Mouse (Mus musculus) hindbrain, embryonic 11.5 days (tissue): ENCODE data around the gene Ints4. TPM values are rescaled to one million over a fixed set of nuclear protein-coding genes. Genes with fewer than 3 reads are reported as not detected.
"Not testable (repeated sequence)": the region's sequence is repeated elsewhere in the genome, so short reads cannot be mapped to it uniquely, and the experiment has no call there.

Source experiments
- ATAC-seq: fragments of 200-750 bp; cut with Nextera tagmentation; 2 replicates; pipeline ENCODE4 v1.8.0; 2017; ENCODE audit warnings: mild to moderate bottlenecking, moderate TSS enrichment, moderate library complexity; ENCODE audit not compliant: low FRiP score
- DNase-seq: peaks from one replicate; pipeline ENCODE4 v3.0.0-alpha.2; 2015; ENCODE audit warnings: low spot score
- H3K27ac ChIP-seq: fragments of 300-500 bp; sonication (generic); 2 replicates; pipeline ENCODE4 v1.5.1; 2014; ENCODE audit warnings: mild to moderate bottlenecking, low read depth, low read length
- H3K27me3 ChIP-seq: fragments of 300-500 bp; sonication (generic); 2 replicates; pipeline ENCODE4 v1.6.1; 2014; ENCODE audit warnings: mild to moderate bottlenecking, low read length, moderate library complexity, mixed read lengths; ENCODE audit not compliant: control insufficient read depth, insufficient read depth
- H3K36me3 ChIP-seq: fragments of 300-500 bp; sonication (generic); 2 replicates; pipeline ENCODE4 v1.6.1; 2014; ENCODE audit warnings: mild to moderate bottlenecking, low read length, moderate library complexity, mixed read lengths; ENCODE audit not compliant: control insufficient read depth, insufficient read depth
- H3K4me1 ChIP-seq: fragments of 300-500 bp; sonication (generic); replicated peaks from 2 replicates; pipeline ENCODE4 v1.6.1; 2014; ENCODE audit warnings: low read length, mixed read lengths; ENCODE audit not compliant: control insufficient read depth, insufficient read depth
- H3K4me2 ChIP-seq: fragments of 300-500 bp; sonication (generic); replicated peaks from 2 replicates; pipeline ENCODE4 v1.6.1; 2014; ENCODE audit warnings: mild to moderate bottlenecking, low read depth, low read length
- H3K4me3 ChIP-seq: fragments of 300-500 bp; sonication (generic); 2 replicates; pipeline ENCODE4 v1.5.1; 2014; ENCODE audit warnings: low read depth, low read length
- H3K9ac ChIP-seq: fragments of 300-500 bp; sonication (generic); 2 replicates; pipeline ENCODE4 v1.6.1; 2014; ENCODE audit warnings: low read depth, low read length
- H3K9me3 ChIP-seq: fragments of 300-500 bp; sonication (generic); 2 replicates; pipeline ENCODE4 v1.6.1; 2016; ENCODE audit warnings: low read length; ENCODE audit not compliant: control insufficient read depth
- WGBS: fragments of 180-500 bp; shearing (Covaris S2); extraction: QIAGEN DNeasy Blood & Tissue Kit; methylation state at CpG from one replicate; pipeline ENCODE4 v1.1.7; 2014; 5-methylcytosine and 5-hydroxymethylcytosine counted together
- polyA plus RNA-seq: library from polyadenylated mRNA; unstranded; fragments of >200 nt; fragmentation: Nextera tagmentation; extraction: Ambion mirVana; gene quantifications from 2 replicates; pipeline ENCODE4 v1.2.1, GENCODE M21; 2014

The Ints4 gene
- polyA plus RNA-seq = 64.8 and 66.3 TPM in 2 replicates

GRCm38 (mm10) chr7:97480821-97481339, at the start of gene Ints4:
TSS of gene Ints4 (plus strand) at chr7:97480956.
- 0 out of 2 replicates have a peak within 1 kb of the TSS, but pooled peaks have one; percentile 39 for H3K27ac ChIP-seq
- peak within 1 kb of the TSS; percentile 79 for H3K9ac ChIP-seq
- H3K4me1 ChIP-seq = no peaks in the 10 kb centered on the region
- no peaks in the 10 kb centered on the region for H3K27me3 ChIP-seq
- H3K4me2 ChIP-seq = peak within 1 kb of the TSS; percentile 79
- under 1% methylated on average over 24 of the region's 24 CpGs for WGBS
- H3K36me3 ChIP-seq = no peaks in the 10 kb centered on the region
- H3K4me3 ChIP-seq = peak within 1 kb of the TSS; percentile 77
- no peaks in the 10 kb centered on the region for H3K9me3 ChIP-seq
- DNase-seq (peak; percentile 88), ATAC-seq (peak; percentile 100)

GRCm38 (mm10) chr7:97433517-97433916, 47.2 kb upstream of the Ints4 start:
- not testable (repeated sequence) for H3K27me3 ChIP-seq, H3K36me3 ChIP-seq, H3K27ac ChIP-seq, ATAC-seq, H3K9me3 ChIP-seq, H3K4me2 ChIP-seq, H3K4me1 ChIP-seq, DNase-seq, H3K9ac ChIP-seq, H3K4me3 ChIP-seq
- WGBS = 84% methylated on average over 3 of the region's 3 CpGs

GRCm38 (mm10) chr7:97434517-97434916, 46.2 kb upstream of the Ints4 start:
- Histone ChIP-seq H3K4me3 (no peak overlapping the region), H3K4me2 (no peak overlapping the region)
- ATAC-seq = no peak

GRCm38 (mm10) chr7:97438986-97439385, 41.8 kb upstream of the Ints4 start:
- H3K4me1 ChIP-seq = no peaks in the 10 kb centered on the region
- H3K36me3 ChIP-seq = no peaks in the 10 kb centered on the region
- H3K27me3 ChIP-seq = no peaks in the 10 kb centered on the region
- H3K4me2 ChIP-seq = no peak overlapping the region
- DNase-seq (no peak), ATAC-seq (no peak)
- H3K4me3 ChIP-seq = no peak overlapping the region
- H3K27ac ChIP-seq = no peak overlapping the region
- H3K9me3 ChIP-seq = no peaks in the 10 kb centered on the region
- no peak overlapping the region for H3K9ac ChIP-seq

More at GRCm38 (mm10) chr7:97434517-97434916, 46.2 kb upstream of the Ints4 start:
- DNase-seq = no peak
- no peaks in the 10 kb centered on the region; the same call in 1 of the 2 replicates for H3K4me1 ChIP-seq
- 87% methylated on average over 10 of the region's 10 CpGs for WGBS
- no peak overlapping the region for H3K27ac ChIP-seq
- no peaks in the 10 kb centered on the region for H3K9me3 ChIP-seq
- H3K27me3 ChIP-seq = no peaks in the 10 kb centered on the region
- H3K9ac ChIP-seq = no peak overlapping the region
- no peaks in the 10 kb centered on the region for H3K36me3 ChIP-seq

GRCm38 (mm10) chr7:97446171-97446925, 34.4 kb upstream of the Ints4 start:
- no peak overlapping the region for H3K4me2 ChIP-seq
- ATAC-seq = peak; percentile 63
- H3K27me3 ChIP-seq = no peaks in the 10 kb centered on the region
- no peaks in the 10 kb centered on the region for H3K4me1 ChIP-seq
- DNase-seq = peak; percentile 18
- H3K4me3 ChIP-seq = no peak overlapping the region
- H3K9ac ChIP-seq = no peak overlapping the region
- no peak overlapping the region for H3K27ac ChIP-seq
- no peaks in the 10 kb centered on the region for H3K36me3 ChIP-seq
- no peaks in the 10 kb centered on the region for H3K9me3 ChIP-seq
- 56% methylated on average over 6 of the region's 6 CpGs for WGBS

- no peak overlapping the region for H3K27ac ChIP-seq
- H3K27me3 ChIP-seq = no peaks in the 10 kb centered on the region
- H3K9ac ChIP-seq = no peak overlapping the region
- H3K4me1 ChIP-seq = no peaks in the 10 kb centered on the region
- H3K9me3 ChIP-seq = no peaks in the 10 kb centered on the region
- no peak overlapping the region for H3K4me3 ChIP-seq
- no peaks in the 10 kb centered on the region for H3K36me3 ChIP-seq
- ATAC-seq (0 out of 2 replicates have a peak, but pooled peaks have one; percentile 57), DNase-seq (no peak)
- H3K4me2 ChIP-seq = no peak overlapping the region
- 65% methylated on average over 6 of the region's 6 CpGs for WGBS
These were observed 33.7 kb upstream of the Ints4 start for GRCm38 (mm10) chr7:97447050-97447531.

GRCm38 (mm10) chr7:97451023-97451422, 29.7 kb upstream of the Ints4 start, which contains the start of gene Kctd14:
TSS of gene Kctd14 (plus strand) at chr7:97451323.
- not testable (repeated sequence) for H3K27ac ChIP-seq, H3K27me3 ChIP-seq, H3K4me1 ChIP-seq, ATAC-seq, H3K36me3 ChIP-seq, H3K9me3 ChIP-seq, H3K4me3 ChIP-seq, H3K4me2 ChIP-seq, H3K9ac ChIP-seq, DNase-seq
- 88% methylated on average over 2 of the region's 2 CpGs for WGBS

- Histone ChIP-seq H3K9ac (no peak overlapping the region), H3K4me1 (no peaks in the 10 kb centered on the region), H3K27me3 (peaks cover 2% of the 10 kb centered on the region; the same call in 1 of the 2 replicates), H3K36me3 (no peaks in the 10 kb centered on the region), H3K9me3 (no peaks in the 10 kb centered on the region), H3K27ac (no peak overlapping the region), H3K4me3 (no peak overlapping the region), H3K4me2 (no peak overlapping the region)
- 76% methylated on average over 6 of the region's 6 CpGs for WGBS
- DNase-seq = no peak
- ATAC-seq = no peak
These were observed 28.6 kb upstream of the Ints4 start for GRCm38 (mm10) chr7:97452196-97452595.
